Mouse (Mus musculus): Measurements from ENCODE around the gene Cyb5rl. TPM values are rescaled to one million over a fixed set of nuclear protein-coding genes. Genes with fewer than 3 reads are reported as not detected.
"Not testable (repeated sequence)": the region's sequence is repeated elsewhere in the genome, so short reads cannot be mapped to it uniquely, and the experiment has no call there.

Cyb5rl gene
- total RNA-seq, 2 experiments from 2014 or later: 19.3 to 21.4 TPM

DNA sequence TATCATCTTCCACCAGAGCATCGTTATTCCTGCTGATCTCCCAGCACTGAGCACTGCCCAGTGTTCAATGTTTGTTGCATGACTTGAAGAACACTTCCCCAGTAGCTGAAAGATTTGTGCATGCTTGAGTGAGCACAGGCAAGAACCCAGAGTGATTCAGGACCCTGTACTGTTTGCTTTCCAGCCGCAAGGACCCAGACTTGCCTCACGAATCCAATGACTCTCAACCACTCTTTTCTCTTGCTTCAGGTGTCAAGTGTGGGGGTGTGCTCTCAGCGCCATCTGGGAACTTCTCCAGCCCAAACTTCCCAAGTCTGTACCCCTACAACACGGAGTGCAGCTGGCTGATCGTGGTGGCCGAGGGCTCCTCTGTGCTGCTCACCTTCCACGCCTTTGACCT is 35.4 kb downstream of the Cyb5rl start:
- DNase-seq: no peak
- intact Hi-C loops (cut with DNase I): no loop called here

- intact Hi-C loops (cut with DNase I): no loop called here
- no peak for DNase-seq
Measured at GRCm38 (mm10) chr4:107106777-107107176, 40.0 kb downstream of the Cyb5rl start.

- DNase-seq: no peak
- intact Hi-C loops (cut with DNase I): no loop called here
Measured at GRCm38 (mm10) chr4:107108291-107108731, 41.5 kb downstream of the Cyb5rl start.

DNA sequence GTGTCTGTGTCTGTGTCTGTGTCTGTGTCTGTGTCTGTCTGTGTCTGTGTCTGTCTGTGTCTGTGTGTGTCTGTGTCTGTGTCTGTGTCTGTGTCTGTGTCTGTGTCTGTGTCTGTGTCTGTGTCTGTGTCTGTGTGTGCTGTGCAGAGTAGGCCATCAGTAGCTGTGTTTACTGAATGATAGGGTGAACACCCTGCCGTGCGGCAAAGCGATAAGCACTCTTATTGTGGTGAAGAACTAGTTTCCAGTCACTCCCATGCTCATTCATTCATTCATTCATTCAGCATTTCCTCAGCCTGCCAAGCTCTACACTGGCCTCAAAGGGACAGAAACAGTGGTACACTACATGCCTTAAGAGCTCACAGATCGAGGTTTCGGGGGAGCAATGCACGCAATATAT is 42.4 kb downstream of the Cyb5rl start:
- intact Hi-C loops (cut with DNase I); DNase-seq: not testable (repeated sequence)

DNA sequence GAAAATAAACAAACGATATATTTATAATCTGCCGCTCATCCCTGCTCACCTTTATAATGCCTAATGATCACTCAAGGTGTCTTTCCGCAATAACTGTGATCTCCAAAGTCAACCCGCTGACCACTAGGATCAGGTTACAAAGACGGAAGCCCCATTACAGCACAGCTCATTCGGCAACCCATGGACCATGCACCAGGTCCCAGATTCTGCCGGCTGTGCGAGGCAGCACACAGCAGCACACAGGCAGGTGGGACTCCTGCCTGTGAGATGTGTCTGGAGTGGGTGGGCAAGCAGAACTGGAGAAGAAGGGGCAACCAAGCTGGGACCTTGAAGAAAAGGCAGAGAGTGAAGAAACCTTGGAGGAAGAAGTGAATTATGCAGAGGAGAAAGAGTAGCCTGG is 47.5 kb downstream of the Cyb5rl start:
- intact Hi-C loops (cut with DNase I): no loop called here
- DNase-seq: no peak

DNA sequence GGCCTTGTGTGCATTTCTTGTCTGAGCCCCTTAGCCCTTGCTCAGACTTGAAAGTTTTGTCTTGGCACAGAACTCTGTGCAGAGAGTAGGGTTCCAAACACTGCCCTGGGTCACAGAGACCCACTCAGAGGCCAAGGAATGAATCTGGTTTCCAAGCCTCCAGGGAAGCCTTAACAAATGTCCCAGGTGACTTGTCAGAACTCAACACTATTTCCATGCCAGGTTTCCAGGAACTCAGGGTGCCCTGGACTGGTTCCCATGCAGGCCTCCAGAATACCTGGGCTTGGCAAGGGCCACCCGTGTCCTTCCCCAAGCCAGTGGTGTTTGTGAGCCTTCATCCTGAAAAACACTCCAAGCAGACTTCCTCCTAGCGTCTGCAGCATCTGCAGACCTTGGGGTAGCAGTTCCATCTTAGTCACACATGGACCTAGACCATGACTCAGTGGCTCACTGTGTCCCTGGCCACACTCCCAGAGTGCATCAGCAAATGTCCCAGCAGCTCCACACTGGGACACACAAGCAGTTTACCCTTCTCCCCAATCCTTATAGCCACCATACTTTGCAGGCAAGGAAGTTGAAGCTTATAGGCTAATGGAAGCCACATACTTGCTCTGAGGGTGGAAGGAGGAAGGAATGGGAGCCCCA is 51.1 kb downstream of the Cyb5rl start:
- DNase-seq: no peak
- intact Hi-C loops (cut with DNase I): loop anchor here (2.0 kb wide), 1 partner anchor 279 kb away; no protein-coding TSS in a partner anchor

GRCm38 (mm10) chr4:107119056-107119455 is 52.3 kb downstream of the Cyb5rl start:
- intact Hi-C loops (cut with DNase I): loop anchor here (2.0 kb wide), 1 partner anchor 280 kb away; no protein-coding TSS in a partner anchor
- DNase-seq: no peak

GRCm38 (mm10) chr4:107120676-107121075 is 53.9 kb downstream of the Cyb5rl start:
- no peak for DNase-seq
- intact Hi-C loops (cut with DNase I): no loop called here

DNA sequence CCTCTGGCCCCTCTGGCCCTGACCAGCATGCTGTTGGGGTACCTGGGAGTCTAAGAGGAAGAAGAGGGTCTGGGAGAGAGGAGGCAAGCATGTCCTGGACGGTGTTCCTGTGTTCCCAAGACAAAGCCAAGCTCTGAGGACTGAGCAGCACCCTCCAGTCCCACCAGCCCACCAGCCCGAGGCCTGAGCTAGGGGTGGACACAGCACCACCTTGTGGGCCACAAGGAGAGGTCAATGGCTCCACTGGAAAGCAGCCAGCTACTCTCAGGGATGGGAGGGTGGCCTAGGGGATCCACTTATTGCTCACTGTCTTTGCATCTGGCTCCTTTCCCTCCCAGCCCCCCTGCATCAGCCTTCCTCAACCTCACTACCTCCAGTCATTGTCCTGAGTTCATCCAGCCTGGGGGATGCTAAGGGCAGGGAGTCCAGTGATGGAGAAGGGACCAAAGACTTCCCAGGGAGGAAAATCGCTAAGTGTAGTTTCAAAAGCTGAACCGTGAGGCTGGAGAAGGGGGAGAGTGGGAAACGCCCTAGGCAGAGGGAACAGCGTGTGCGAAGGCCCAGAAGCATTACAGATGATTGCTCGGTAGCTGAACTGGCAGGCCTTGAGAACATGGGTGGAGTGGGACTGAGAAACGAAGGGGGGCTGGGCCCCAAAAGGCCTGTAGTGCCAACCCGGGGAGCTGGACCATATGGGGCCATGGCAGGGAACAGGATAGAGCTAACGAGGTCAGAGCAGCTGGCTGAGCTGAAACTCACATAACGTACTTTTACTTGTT is 54.6 kb downstream of the Cyb5rl start:
- peak; percentile 20 to 31 for DNase-seq
- intact Hi-C loops (cut with DNase I): no loop called here

- intact Hi-C loops (cut with DNase I): no loop called here
- no peak for DNase-seq
Measured at GRCm38 (mm10) chr4:107124376-107124775, 57.6 kb downstream of the Cyb5rl start.

- intact Hi-C loops (cut with DNase I): no loop called here
- DNase-seq: no peak
Measured at GRCm38 (mm10) chr4:107125101-107125500, 58.3 kb downstream of the Cyb5rl start.

GRCm38 (mm10) chr4:107126389-107126788 is 59.6 kb downstream of the Cyb5rl start:
- intact Hi-C loops (cut with DNase I): no loop called here
- DNase-seq: no peak

GRCm38 (mm10) chr4:107126891-107127524 is 60.2 kb downstream of the Cyb5rl start:
- intact Hi-C loops (cut with DNase I): no loop called here
- DNase-seq: no peak

GRCm38 (mm10) chr4:107127901-107128669 is 61.3 kb downstream of the Cyb5rl start:
- intact Hi-C loops (cut with DNase I): no loop called here

DNA sequence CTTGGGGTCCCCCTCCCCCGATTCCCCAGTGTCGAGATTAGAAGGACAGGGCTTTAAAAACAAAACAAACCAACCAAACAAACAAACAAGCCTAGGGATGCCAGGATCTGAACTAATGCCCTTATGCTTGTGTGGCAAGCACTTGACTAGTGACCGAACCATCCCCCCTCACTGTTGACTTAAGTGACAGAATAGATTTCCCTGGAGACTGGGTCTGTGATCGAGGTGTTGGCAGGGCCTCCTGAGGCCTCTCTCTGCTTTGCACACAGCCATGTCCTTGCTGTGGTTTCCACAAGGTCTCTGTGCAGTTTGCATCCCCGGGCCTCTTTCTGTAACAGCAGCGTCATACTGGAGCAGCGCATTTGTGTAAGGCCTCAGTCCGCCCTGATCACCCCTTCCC is 62.6 kb downstream of the Cyb5rl start:
- DNase-seq: no peak
- intact Hi-C loops (cut with DNase I): no loop called here

More at GRCm38 (mm10) chr4:107127901-107128669, 61.3 kb downstream of the Cyb5rl start:
- no peak for DNase-seq

DNA sequence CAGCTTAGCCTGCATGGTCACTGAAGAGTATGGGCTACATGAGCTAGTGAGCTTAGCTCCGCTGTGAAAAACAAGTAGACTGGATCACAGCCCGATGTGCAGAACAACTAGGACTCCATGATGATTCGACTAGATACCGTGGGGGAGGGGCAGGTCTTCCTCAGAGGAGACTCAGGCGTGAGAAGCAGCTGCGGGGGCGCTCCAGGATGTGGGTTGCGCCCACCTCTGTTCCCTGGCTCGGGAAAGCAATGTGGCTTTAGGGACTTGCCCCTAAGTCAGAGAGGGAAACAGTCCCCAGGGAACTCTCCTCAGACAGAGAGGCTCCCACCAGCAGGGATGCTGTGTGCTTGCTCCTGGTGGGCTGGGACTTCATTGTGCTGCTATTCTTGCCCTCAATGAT is 63.7 kb downstream of the Cyb5rl start:
- DNase-seq: no peak
- intact Hi-C loops (cut with DNase I): no loop called here

DNA sequence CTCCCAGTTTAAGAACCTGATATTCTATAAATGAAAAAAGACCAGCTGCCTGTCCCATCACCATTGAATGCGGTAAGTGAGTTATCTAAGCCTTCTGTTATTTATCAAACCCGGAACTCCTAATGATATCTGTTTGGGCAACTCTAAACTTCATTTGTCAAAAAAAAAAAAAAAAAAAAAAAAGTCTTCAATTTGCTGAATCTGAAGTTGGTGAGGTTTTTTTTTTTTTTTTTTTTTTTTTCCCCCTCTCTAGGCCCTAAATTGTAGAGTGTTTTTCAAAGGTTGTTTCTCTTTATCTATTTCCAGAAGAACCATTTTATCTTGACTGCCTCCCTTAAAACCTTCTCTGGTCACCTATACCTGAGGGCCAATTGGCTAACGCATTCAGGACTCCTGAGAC is 68.1 kb downstream of the Cyb5rl start:
- DNase-seq: no peak
- intact Hi-C loops (cut with DNase I): no loop called here

- intact Hi-C loops (cut with DNase I): no loop called here
Measured at GRCm38 (mm10) chr4:107135663-107136062, 68.9 kb downstream of the Cyb5rl start.

DNA sequence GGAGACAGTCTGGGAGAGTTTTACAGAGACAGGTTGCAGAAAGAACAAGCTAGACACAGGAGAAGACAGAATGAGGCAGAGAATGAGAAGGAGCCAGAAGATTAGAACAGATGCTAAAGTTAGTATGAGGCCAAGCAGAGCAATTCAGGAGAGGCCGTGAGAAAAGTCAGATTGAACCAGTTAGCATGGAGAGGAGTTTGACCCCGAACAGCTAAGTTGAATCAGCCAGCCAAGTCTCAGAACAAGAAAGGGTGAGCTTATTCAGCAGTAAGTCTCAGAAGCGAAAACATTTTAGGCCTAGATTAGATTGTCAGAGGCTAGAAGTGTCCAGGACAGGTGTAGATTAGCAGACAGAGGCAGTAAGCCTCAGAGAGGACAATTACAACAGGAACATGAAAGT is 69.7 kb downstream of the Cyb5rl start:
- intact Hi-C loops (cut with DNase I): no loop called here

More at GRCm38 (mm10) chr4:107135663-107136062, 68.9 kb downstream of the Cyb5rl start:
- DNase-seq: no peak

More for the DNA sequence above, 69.7 kb downstream of the Cyb5rl start:
- DNase-seq: no peak

Measured in heart, postnatal 36 days (tissue).